Mouse (Mus musculus) MEL-GATA-1-ER (cell line): ENCODE data around the gene Gm11983.
"Not testable (repeated sequence)": the region's sequence is repeated elsewhere in the genome, so short reads cannot be mapped to it uniquely, and the experiment has no call there.

Experiments
- DNase-seq: peaks from one replicate; pipeline ENCODE4 v3.0.0-alpha.2; 2012; ENCODE audit warnings: low read depth; ENCODE audit errors: extremely low read depth

Gene Gm11983

GRCm38 (mm10) chr11:6837554-6837953 is at the start of gene Gm11983:
Gene Gm11983, minus strand, starts transcription at chr11:6837654.
- DNase-seq = no peak

DNA sequence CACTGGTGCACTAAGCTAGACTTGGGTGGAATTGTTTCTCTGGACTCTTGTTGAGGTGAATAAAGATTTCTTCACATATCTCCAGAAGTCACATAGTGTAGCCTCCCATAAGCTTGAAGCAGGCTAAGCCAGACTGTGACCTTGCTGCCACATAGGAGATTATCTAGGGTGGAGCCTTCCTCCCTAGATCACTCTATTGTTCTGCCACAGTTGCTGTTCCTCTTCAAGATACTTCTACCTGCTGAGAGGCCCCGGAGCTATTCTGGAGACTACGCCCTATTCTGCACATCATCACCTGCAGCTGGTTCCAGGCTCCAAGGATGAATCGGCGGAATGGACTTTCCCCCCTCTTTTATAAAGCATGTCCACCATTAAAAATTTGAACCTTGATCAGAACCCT is 45.6 kb upstream of the Gm11983 start:
- DNase-seq = not testable (repeated sequence)

GRCm38 (mm10) chr11:6881614-6882013 is 44.2 kb upstream of the Gm11983 start:
- DNase-seq = no peak

- no peak for DNase-seq
Measured at GRCm38 (mm10) chr11:6877740-6878139, 40.3 kb upstream of the Gm11983 start.

GRCm38 (mm10) chr11:6870947-6871346 is 33.5 kb upstream of the Gm11983 start:
- DNase-seq = no peak

DNA sequence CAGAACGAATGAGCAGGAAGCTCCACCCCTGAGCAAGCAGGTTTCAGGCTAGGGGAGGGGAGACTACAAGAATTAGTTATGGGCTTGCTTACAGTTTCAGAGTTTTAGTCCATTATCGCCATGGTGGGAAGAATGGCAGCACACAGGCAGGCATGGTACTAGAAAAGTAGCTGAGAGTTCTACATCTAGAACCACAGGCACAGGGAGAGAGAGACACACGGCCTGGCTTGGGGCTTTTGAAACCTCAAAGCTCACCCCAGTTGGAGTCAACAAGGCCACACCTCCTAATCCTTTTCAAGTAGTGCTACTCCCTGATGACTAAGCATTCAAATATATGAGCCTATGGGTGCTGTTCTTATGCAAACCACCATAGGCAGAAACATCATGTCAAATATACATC is 28.1 kb upstream of the Gm11983 start:
- no peak for DNase-seq

- no peak for DNase-seq
Measured at GRCm38 (mm10) chr11:6862185-6862584, 24.7 kb upstream of the Gm11983 start.

DNA sequence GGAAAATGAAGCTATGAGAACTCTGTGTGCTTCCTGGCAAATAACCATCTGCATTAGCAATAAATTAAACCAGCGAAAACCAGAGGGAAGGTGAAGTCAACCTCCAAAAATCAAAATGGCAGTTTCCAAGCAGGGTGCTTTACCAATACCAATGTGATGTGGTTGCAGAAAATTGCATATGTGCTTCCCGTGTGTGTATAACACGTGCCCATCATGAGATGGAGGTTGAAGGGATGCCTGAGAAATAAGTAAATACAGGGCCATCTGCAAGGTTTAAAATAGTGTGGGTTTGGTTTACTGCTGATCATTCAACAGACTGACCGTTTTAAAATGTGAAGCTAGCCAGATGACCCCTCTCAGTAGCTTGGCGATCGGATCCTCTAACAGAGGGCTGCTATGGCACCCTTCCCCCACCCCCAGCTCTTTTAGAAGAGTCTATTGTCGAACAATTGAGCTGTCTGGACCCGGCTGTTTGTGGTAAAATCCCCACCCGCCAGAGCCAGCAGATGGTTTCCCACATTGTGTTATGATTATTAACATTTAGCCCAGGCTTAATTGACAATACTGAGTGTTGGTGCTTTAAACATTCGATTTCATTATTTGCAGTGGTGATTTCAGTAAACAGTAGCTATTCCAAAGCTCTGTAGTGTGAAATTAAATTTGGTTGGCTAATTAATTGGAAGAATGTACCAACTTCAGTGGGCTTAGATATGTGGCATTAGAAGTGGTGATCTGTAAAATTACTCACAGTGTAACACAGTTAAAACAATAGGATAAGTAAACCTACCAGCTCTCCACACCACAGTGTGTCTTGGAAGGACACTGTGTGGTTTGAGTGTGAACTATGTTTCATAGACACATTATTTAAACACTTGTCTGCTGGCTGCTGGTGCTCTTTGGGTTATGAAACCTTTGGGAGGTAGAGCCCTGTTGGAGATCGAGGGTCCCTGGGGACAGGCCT is 22.7 kb upstream of the Gm11983 start:
- DNase-seq = no peak

- DNase-seq = no peak
Measured at GRCm38 (mm10) chr11:6859096-6859495, 21.6 kb upstream of the Gm11983 start.

DNA sequence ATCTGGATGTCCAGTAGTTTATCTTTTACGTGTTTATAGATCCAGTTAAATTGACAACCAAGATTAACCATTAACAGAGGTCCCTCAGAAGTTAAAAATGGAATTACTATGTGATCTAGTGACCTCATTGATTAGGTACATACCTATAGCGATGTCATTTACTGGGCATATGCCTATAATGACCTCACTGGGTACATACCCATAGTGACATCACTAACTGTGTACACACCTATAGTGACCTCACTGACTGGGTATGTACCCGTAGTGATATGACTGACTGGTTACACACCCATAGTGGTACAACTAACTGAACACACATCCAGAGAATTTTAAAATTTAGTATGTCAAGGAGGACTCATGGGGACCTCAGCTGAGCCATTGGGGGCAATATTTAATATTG is 18.5 kb upstream of the Gm11983 start:
- DNase-seq = no peak

- not testable (repeated sequence) for DNase-seq
Measured at GRCm38 (mm10) chr11:6853366-6853765, 15.9 kb upstream of the Gm11983 start.

GRCm38 (mm10) chr11:6843831-6844230 is 6.4 kb upstream of the Gm11983 start:
- no peak for DNase-seq

GRCm38 (mm10) chr11:6842160-6842559 is 4.7 kb upstream of the Gm11983 start:
- DNase-seq = no peak

- DNase-seq = no peak
Measured at GRCm38 (mm10) chr11:6840775-6841174, 3.3 kb upstream of the Gm11983 start.

DNA sequence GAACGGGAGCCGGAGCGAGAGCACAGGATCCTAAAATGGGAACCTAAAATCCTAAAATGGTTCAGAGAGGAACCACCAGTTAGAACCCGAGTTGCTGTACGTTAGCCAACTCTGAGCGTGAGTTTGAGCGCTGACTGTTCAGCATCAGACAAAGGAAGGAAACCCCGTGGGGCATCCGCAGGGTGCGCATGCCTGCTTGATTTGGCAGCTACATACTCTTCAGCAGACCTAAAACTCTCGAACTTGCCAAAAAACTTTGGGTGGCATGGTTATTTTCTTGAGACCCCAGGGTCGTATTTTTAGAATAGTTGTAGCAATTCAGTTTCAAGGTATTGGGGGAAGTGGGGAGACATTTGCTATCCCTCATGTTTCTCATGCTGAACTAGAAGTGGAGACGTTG is 2.8 kb downstream of the Gm11983 start:
- no peak for DNase-seq

GRCm38 (mm10) chr11:6833731-6834130 is 3.7 kb downstream of the Gm11983 start:
- DNase-seq = no peak

- no peak for DNase-seq
Measured at GRCm38 (mm10) chr11:6831931-6832330, 5.5 kb downstream of the Gm11983 start.

DNA sequence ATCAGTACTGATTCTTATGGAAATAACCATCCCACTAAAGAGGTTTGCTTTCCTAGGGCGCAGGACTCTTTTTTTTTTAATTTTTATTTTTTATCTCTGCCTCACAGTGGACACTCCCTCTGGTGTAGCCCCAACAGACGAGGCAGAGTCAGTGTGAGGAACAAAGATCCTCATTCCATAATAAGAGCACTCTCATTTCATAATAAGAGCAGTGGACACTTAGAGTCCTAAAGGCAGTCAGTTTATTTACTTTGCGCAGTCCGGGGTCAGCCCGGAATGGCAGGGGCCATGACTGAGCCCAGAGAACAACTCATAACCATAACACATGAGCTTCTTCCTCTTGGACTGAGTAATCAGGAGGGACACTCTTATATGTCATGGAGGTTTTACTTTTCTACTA is 9.3 kb downstream of the Gm11983 start:
- no peak for DNase-seq

DNA sequence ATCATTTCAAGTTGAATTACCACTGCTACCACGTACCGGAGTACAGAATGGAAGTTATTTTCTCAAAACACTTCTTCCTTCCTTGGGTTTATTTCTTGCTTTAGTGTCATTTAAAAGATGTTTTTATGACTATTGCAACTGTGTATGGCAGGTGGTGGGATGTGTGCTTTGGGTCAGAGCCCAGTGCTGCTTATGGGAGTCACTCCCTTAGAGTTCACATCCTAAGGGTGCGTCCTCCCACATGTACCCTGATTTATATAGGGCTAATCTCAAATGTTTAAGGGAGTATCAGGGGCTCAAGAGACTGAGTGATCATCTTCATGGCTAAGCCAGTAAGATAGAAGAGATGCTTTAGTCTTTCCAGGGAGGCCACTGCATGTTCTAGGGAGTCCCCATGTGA is 11.3 kb downstream of the Gm11983 start:
- no peak for DNase-seq

DNA sequence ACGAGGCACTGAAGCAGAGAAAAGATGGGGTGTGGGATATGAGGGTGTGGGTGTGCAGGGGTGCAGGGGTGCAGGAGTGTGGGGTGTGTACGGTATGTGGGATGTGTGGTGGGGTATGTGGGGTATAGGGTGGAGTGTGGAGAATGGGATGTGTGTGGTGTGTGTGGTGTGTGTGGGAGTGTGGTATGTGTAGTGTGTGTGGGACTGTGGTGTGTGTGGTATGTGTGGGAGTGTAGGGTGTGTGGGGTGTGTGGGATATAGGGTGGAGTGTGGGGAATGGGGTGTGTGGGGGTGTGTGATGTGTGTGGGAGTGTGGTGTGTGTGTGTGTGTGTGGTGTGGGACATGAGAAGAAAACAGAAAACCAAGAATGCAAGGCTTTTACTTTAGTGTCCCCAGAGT is 14.3 kb downstream of the Gm11983 start:
- DNase-seq = no peak

- no peak for DNase-seq
Measured at GRCm38 (mm10) chr11:6814486-6814885, 23.0 kb downstream of the Gm11983 start.

DNA sequence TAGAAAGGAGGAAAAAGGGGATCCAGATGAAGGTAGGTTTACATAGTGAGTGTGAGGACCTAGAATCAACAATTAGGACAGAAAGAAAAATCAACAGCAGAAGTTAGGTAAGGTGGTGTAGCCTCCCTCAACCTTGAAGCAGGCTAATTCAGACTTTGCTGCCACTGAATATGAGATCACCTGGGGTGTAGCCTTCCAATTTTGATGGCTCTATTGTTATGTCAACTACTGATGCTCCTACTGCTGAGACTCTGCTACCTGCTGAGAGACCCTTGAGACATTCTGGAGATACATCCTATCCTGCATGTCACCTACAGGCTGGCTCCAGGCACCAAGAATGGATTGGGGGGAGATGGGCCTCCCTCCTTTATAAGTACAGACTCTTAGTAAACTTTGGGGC is 34.6 kb downstream of the Gm11983 start:
- not testable (repeated sequence) for DNase-seq

- no peak for DNase-seq
Measured at GRCm38 (mm10) chr11:6790690-6791089, 46.8 kb downstream of the Gm11983 start.
